Mouse (Mus musculus) lung, adult 2 months (tissue): ENCODE results near the gene Rap1a.

Experiments
- CTCF ChIP-seq: fragments of 200-500 bp; IDR thresholded peaks from 2 replicates; pipeline ENCODE4 v1.5.1; 2011; ENCODE audit warnings: mild to moderate bottlenecking, low read length, control low read depth; ENCODE audit not compliant: insufficient read depth
- POLR2A ChIP-seq: fragments of 200-500 bp; IDR thresholded peaks from 2 replicates; pipeline ENCODE4 v1.6.1; 2011; ENCODE audit warnings: low read depth, mild to moderate bottlenecking, control low read depth, low read length, borderline replicate concordance; ENCODE audit errors: extremely low read depth

GRCm38 (mm10) chr3:105789776-105790175, 11.4 kb downstream of the Rap1a start:
- TF ChIP-seq CTCF (no peak), POLR2A (no peak)
